Comparison of ENCODE assay signal across 8 mouse cellular contexts in the genomic region with DNA sequence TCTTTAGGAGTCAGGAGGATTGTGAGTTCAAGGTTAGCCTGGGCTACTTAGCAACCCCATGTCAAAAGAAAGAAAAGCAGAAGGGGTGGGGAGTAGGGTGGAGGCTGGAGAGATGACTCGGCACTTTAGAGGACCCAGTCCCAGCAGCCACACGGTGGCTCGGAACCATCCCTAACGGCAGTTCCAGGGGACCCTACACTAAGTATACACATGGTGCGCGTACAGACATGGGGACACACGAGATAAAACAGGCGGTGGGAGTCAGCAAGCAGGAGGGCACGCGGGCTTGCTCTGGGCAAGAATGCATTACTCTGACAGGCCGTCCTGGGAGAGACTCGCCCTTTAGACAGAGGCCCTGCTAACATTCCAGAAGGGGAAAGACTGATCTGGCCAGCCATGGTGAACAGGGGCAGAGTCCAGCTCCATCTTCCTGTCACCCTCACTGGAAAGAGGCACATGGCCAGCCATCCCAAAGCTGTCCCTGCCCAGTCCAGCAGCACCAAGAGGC. TPM values are rescaled to one million over a fixed set of nuclear protein-coding genes. Genes with fewer than 3 reads are reported as not detected.
DNase-seq lines count a peak whose midpoint lies in the region; ATAC-seq lines count a peak whose summit lies in the region.

No protein-coding gene starts in this region.

- H3K36me3 ChIP-seq in hindbrain, embryonic 10.5 days, result no peaks in the 10 kb centered on the region
- no peaks in the 10 kb centered on the region for H3K36me3 ChIP-seq in hindbrain, embryonic 11.5 days (ENCODE audit: control insufficient read depth, insufficient read depth, low read length)

- DNase-seq in hindbrain, embryonic 10.5 days (ENCODE audit: low spot score), result no peak
- DNase-seq in hindbrain, embryonic 11.5 days (ENCODE audit: low spot score), result no peak
- peak; percentile 76 to 90 for DNase-seq in kidney, postnatal 25 days
- no peak for DNase-seq in left cerebral cortex, adult 8-10 months (ENCODE audit: low spot score in 2 of 2)
- no peak for DNase-seq in retina, postnatal 1 day
- DNase-seq in cerebellum, adult 11-12 months, result no peak

- H3K4me2 ChIP-seq in hindbrain, embryonic 11.5 days (replicated peaks; ENCODE audit: low read depth, low read length), result no peak overlapping the region

- peaks cover 48% of the 10 kb centered on the region for H3K4me1 ChIP-seq in hindbrain, embryonic 10.5 days (replicated peaks)
- no peaks in the 10 kb centered on the region for H3K4me1 ChIP-seq in hindbrain, embryonic 11.5 days (replicated peaks; ENCODE audit: control insufficient read depth, insufficient read depth, low read length)

- no peaks in the 10 kb centered on the region for H3K9me3 ChIP-seq in hindbrain, embryonic 10.5 days
- no peaks in the 10 kb centered on the region for H3K9me3 ChIP-seq in hindbrain, embryonic 11.5 days (ENCODE audit: control insufficient read depth, low read length)

- no peak overlapping the region for H3K9ac ChIP-seq in hindbrain, embryonic 11.5 days (ENCODE audit: low read depth, low read length)

- no peak overlapping the region for H3K4me3 ChIP-seq in hindbrain, embryonic 10.5 days
- no peak overlapping the region for H3K4me3 ChIP-seq in hindbrain, embryonic 11.5 days (ENCODE audit: low read depth, low read length)

- 71% methylated on average over 12 of the region's 12 CpGs for WGBS in hindbrain, embryonic 10.5 days
- WGBS in hindbrain, embryonic 11.5 days, result 76% methylated on average over 12 of the region's 12 CpGs

- 0 out of 2 replicates have a peak overlapping the region, but pooled peaks have one; percentile 35 for H3K27ac ChIP-seq in hindbrain, embryonic 10.5 days
- H3K27ac ChIP-seq in hindbrain, embryonic 11.5 days (ENCODE audit: low read depth, low read length), result no peak overlapping the region

- H3K27me3 ChIP-seq in hindbrain, embryonic 10.5 days (ENCODE audit: insufficient read depth, poor library complexity, severe bottlenecking), result peaks cover 2% of the 10 kb centered on the region; the same call in 1 of the 2 replicates
- no peaks in the 10 kb centered on the region for H3K27me3 ChIP-seq in hindbrain, embryonic 11.5 days (ENCODE audit: control insufficient read depth, insufficient read depth, low read length)

- no peak for ATAC-seq in hindbrain, embryonic 11.5 days (ENCODE audit: low FRiP score)
- peak; percentile 56; the same call in 1 of the 2 replicates for ATAC-seq in erythroblast, adult 5-6 weeks (replicated peaks; ENCODE audit: low FRiP score, poor library complexity, severe bottlenecking)
- ATAC-seq in neutrophil, adult 5-6 weeks (ENCODE audit: extremely low read depth, insufficient number of reproducible peaks, low FRiP score, poor library complexity, severe bottlenecking), result peak; percentile 62; the same call in 1 of the 2 replicates

RNA-seq across cellular contexts. Expression of a gene that starts 6.7 kb away (rescaled TPM):
- polyA plus RNA-seq in hindbrain, embryonic 10.5 days (2016; fragmentation: Nextera tagmentation; extraction: Ambion mirVana), result 4.8 and 5.6 TPM in 2 replicates
- 2.1 and 2.8 TPM in 2 replicates for polyA plus RNA-seq in hindbrain, embryonic 11.5 days (2014; fragmentation: Nextera tagmentation; extraction: Ambion mirVana)
- total RNA-seq in erythroblast, adult 5-6 weeks (2015; ENCODE audit: low replicate concordance), result 4.8 and 6.5 TPM in 2 replicates
- 4.2 and 7.0 TPM in 2 replicates for total RNA-seq in erythroblast, adult 5-6 weeks (2017; ENCODE audit: low replicate concordance)
- total RNA-seq in neutrophil, adult 5-6 weeks (2017), result 18.6 and 20.5 TPM in 2 replicates
- 10 to 100 TPM; 14.7 to 17.8 (median 16.3) TPM for total RNA-seq in left cerebral cortex, adult 8-10 months (2022)

RNA-seq across cellular contexts. Expression of a gene that starts 47.2 kb away (rescaled TPM):
- polyA plus RNA-seq in hindbrain, embryonic 10.5 days (2016; fragmentation: Nextera tagmentation; extraction: Ambion mirVana), result 10.7 and 12.0 TPM in 2 replicates
- polyA plus RNA-seq in hindbrain, embryonic 11.5 days (2014; fragmentation: Nextera tagmentation; extraction: Ambion mirVana), result 11.7 and 12.0 TPM in 2 replicates
- total RNA-seq in erythroblast, adult 5-6 weeks (2015; ENCODE audit: low replicate concordance), result not detected in 2 replicates
- 0.42 TPM in 1 of 2 replicates, not detected in the other for total RNA-seq in erythroblast, adult 5-6 weeks (2017; ENCODE audit: low replicate concordance)
- 0.58 and 0.74 TPM in 2 replicates for total RNA-seq in neutrophil, adult 5-6 weeks (2017)
- total RNA-seq in left cerebral cortex, adult 8-10 months (2022), result 10 to 100 TPM; 21.6 to 30.4 (median 23.9) TPM

Comparison
In these comparisons a context has a peak if more than half of its experiments do, and no peak if none do; other contexts are left out.
1. DNase-seq: peak in kidney, postnatal 25 days (2 of 2); none in hindbrain, embryonic 10.5 days (single experiment), hindbrain, embryonic 11.5 days (single experiment), left cerebral cortex, adult 8-10 months (0 of 2), retina, postnatal 1 day (single experiment) and cerebellum, adult 11-12 months (single experiment).
2. RNA of a gene that starts 47.2 kb away (total RNA-seq): 21.6 to 30.4 TPM in left cerebral cortex, adult 8-10 months; 0.58 to 0.74 TPM in neutrophil, adult 5-6 weeks and 0.42 TPM in erythroblast, adult 5-6 weeks; every median in the first group is over 10 times any median in the second.